Mouse (Mus musculus): ENCODE results near the gene Galnt13.

DNA sequence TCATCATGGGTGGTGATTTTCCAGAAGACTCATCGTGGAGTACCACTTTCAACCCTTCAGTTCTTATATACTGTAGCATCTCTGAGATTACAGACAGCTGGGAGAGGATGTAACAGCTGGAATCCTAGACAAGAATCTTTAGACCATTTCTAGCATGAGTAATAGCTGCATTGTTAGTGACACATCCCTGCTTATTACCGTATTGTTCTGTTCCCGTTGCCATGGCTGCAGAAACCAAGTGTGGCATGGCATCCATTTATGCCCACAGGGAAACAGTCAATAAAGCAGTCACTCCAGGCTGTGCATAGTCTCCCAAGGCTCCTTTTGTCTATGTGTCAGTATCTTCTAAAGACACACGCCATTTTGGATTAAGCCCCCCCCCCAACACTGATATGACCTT lies 655.4 kb downstream of the Galnt13 start:
- TF ChIP-seq CTCF (IDR thresholded peaks at IDR 0.05; ENCODE audit: borderline replicate concordance, insufficient read depth, low read length) (no peak), POLR2A (IDR thresholded peaks at IDR 0.05; ENCODE audit: low read depth, low read length) (no peak)

Data from embryonic fibroblast, embryonic 13.5 days (primary cell).